Comparison of ENCODE assay signal across 7 mouse cellular contexts in the genomic region with DNA sequence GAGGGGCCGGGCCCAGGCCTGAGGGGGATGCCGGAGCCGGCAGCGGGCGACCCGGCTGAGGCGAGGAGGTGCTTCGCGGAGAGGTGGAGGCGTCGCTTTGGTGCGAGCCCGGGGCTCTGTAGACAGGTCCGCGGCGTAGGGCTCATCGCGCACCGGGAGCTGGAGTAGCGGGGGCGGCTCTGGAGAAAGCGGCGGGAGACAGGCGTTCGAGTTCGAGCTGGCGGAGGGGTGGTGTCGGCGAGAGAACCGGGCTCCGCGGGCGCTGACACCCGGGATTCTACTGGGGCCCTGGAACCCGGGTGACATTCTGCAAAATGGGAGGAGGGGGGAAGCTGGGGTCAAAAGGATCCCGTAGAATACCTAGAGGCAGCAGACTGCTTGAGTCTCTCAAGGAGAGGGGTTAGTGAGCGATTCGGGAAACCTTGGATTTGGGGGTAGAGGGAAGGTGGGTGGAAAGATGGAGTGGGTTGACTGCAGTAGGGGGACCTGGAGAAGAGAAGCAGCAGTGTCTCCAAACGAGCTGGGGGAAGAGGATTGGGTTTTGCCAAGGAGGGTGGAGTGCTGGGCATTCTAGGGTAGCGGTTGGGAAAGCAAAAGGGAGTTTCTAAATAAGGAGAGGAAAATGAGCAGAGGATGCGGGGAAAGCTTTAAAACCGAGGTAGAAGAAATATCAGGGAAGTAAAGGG. TPM values are rescaled to one million over a fixed set of nuclear protein-coding genes. Genes with fewer than 3 reads are reported as not detected.
DNase-seq lines count a peak whose midpoint lies in the region; ATAC-seq and TF ChIP-seq lines count a peak whose summit lies in the region.

No protein-coding gene starts in this region.

- peak overlapping the region; percentile 83 for H3K4me2 ChIP-seq in intestine, postnatal 0 days (replicated peaks; ENCODE audit: low read depth)
- H3K4me2 ChIP-seq in lung, embryonic 16.5 days (ENCODE audit: low read depth, low read length) = peak overlapping the region; percentile 81

- ATAC-seq in intestine, postnatal 0 days = peak; percentile 50; the same call in 1 of the 2 replicates
- ATAC-seq in lung, embryonic 16.5 days (ENCODE audit: low read depth) = peak; percentile 56

- peak overlapping the region; percentile 96 for H3K27ac ChIP-seq in intestine, postnatal 0 days (ENCODE audit: low read depth, low read length)
- peak overlapping the region; percentile 97 for H3K27ac ChIP-seq in lung, embryonic 16.5 days (ENCODE audit: low read length)

- DNase-seq in urinary bladder, adult 18-20 months (ENCODE audit: low spot score in 2 of 2) = peak; percentile 36 to 59
- no peak for DNase-seq in urinary bladder, adult 2 months (ENCODE audit: low spot score)
- DNase-seq in cerebellum, adult 9-10 months = peak; percentile 72
- DNase-seq in frontal cortex, postnatal 36 days (ENCODE audit: low spot score in 2 of 2) = peak; percentile 53 to 55
- peak; percentile 58 for DNase-seq in right cerebral cortex, postnatal 14 days

- no peak for TF ChIP-seq CTCF in intestine, postnatal 0 days (IDR thresholded peaks at IDR 0.05; ENCODE audit: low read depth)

- H3K9ac ChIP-seq in intestine, postnatal 0 days (ENCODE audit: low read depth, low read length) = peak overlapping the region; percentile 98
- H3K9ac ChIP-seq in lung, embryonic 16.5 days (ENCODE audit: low read length) = peak overlapping the region; percentile 100

- no peaks in the 10 kb centered on the region for H3K36me3 ChIP-seq in intestine, postnatal 0 days (ENCODE audit: control insufficient read depth, insufficient read depth)
- H3K36me3 ChIP-seq in lung, embryonic 16.5 days (ENCODE audit: control insufficient read depth, insufficient read depth, low read length) = no peaks in the 10 kb centered on the region

- H3K9me3 ChIP-seq in intestine, postnatal 0 days (ENCODE audit: control insufficient read depth) = no peaks in the 10 kb centered on the region
- H3K9me3 ChIP-seq in lung, embryonic 16.5 days (ENCODE audit: control insufficient read depth, low read length) = no peaks in the 10 kb centered on the region

- under 1% methylated on average over 42 of the region's 42 CpGs for WGBS in intestine, postnatal 0 days
- WGBS in lung, embryonic 16.5 days = under 1% methylated on average over 41 of the region's 42 CpGs

- H3K4me3 ChIP-seq in intestine, postnatal 0 days (ENCODE audit: low read depth, low read length) = peak overlapping the region; percentile 90
- peak overlapping the region; percentile 99 for H3K4me3 ChIP-seq in lung, embryonic 16.5 days (ENCODE audit: low read length)

- no peaks in the 10 kb centered on the region for H3K27me3 ChIP-seq in intestine, postnatal 0 days (replicated peaks; ENCODE audit: control insufficient read depth, insufficient read depth, low read length)
- H3K27me3 ChIP-seq in lung, embryonic 16.5 days (ENCODE audit: control insufficient read depth, insufficient read depth, low read depth, low read length) = no peaks in the 10 kb centered on the region

- H3K4me1 ChIP-seq in intestine, postnatal 0 days (replicated peaks; ENCODE audit: control insufficient read depth, insufficient read depth, low read length) = 0 out of 2 replicates have a peak, but pooled peaks cover 5% of the 10 kb centered on the region
- peaks cover 10% of the 10 kb centered on the region for H3K4me1 ChIP-seq in lung, embryonic 16.5 days (replicated peaks; ENCODE audit: control insufficient read depth, insufficient read depth, low read length)

RNA-seq across cellular contexts. Expression of a gene that starts 0.7 kb away (rescaled TPM):
- 708 and 807 TPM in 2 replicates for polyA plus RNA-seq in urinary bladder, adult 2 months (2012; rRNA removed)
- polyA plus RNA-seq in intestine, postnatal 0 days (2015; fragmentation: Nextera tagmentation; extraction: Ambion mirVana) = 145 and 153 TPM in 2 replicates
- polyA plus RNA-seq in lung, embryonic 16.5 days (2015; fragmentation: Nextera tagmentation; extraction: Ambion mirVana) = 134 and 142 TPM in 2 replicates

RNA-seq across cellular contexts. Expression of a gene that starts 27.5 kb away (rescaled TPM):
- 9.3 and 11.2 TPM in 2 replicates for polyA plus RNA-seq in urinary bladder, adult 2 months (2012; rRNA removed)
- 5.6 and 6.2 TPM in 2 replicates for polyA plus RNA-seq in intestine, postnatal 0 days (2015; fragmentation: Nextera tagmentation; extraction: Ambion mirVana)
- 33.0 and 41.2 TPM in 2 replicates for polyA plus RNA-seq in lung, embryonic 16.5 days (2015; fragmentation: Nextera tagmentation; extraction: Ambion mirVana)
